Mouse (Mus musculus) intestine, embryonic 14.5 days (tissue): ENCODE measurements around the gene Fam196b. TPM values are rescaled to one million over a fixed set of nuclear protein-coding genes. Genes with fewer than 3 reads are reported as not detected.

Experiments
- ATAC-seq: fragments of 200-750 bp; cut with Nextera tagmentation; replicated peaks from 2 replicates; pipeline ENCODE4 v1.8.0; 2017; ENCODE audit warnings: low read depth, moderate number of reproducible peaks, moderate TSS enrichment, moderate library complexity; ENCODE audit not compliant: low FRiP score, low TSS enrichment
- DNase-seq: peaks from one replicate; pipeline ENCODE4 v3.0.0-alpha.2; 2018; ENCODE audit warnings: low spot score
- H3K27ac ChIP-seq: fragments of 300-500 bp; sonication (generic); 2 replicates; pipeline ENCODE4 v1.5.1; 2014; ENCODE audit warnings: low read depth, mild to moderate bottlenecking, control low read depth
- H3K27me3 ChIP-seq: fragments of 300-500 bp; sonication (generic); replicated peaks from 2 replicates; pipeline ENCODE4 v1.6.1; 2014; ENCODE audit warnings: low read length, control low read depth; ENCODE audit not compliant: control insufficient read depth, insufficient read depth
- H3K36me3 ChIP-seq: fragments of 300-500 bp; sonication (generic); 2 replicates; pipeline ENCODE4 v1.6.1; 2014; ENCODE audit warnings: low read length, control low read depth; ENCODE audit not compliant: control insufficient read depth, insufficient read depth
- H3K4me1 ChIP-seq: fragments of 300-500 bp; sonication (generic); replicated peaks from 2 replicates; pipeline ENCODE4 v1.6.1; 2014; ENCODE audit warnings: low read length, control low read depth, mixed read lengths; ENCODE audit not compliant: control insufficient read depth, insufficient read depth
- H3K4me2 ChIP-seq: fragments of 300-500 bp; sonication (generic); 2 replicates; pipeline ENCODE4 v1.6.1; 2014; ENCODE audit warnings: low read length
- H3K4me3 ChIP-seq: fragments of 300-500 bp; sonication (generic); 2 replicates; pipeline ENCODE4 v1.5.1; 2014; ENCODE audit warnings: low read depth, low read length, control low read depth, mixed read lengths
- H3K9ac ChIP-seq: fragments of 300-500 bp; sonication (generic); 2 replicates; pipeline ENCODE4 v1.6.1; 2014; ENCODE audit warnings: mild to moderate bottlenecking, low read length
- H3K9me3 ChIP-seq: fragments of 300-500 bp; sonication (generic); 2 replicates; pipeline ENCODE4 v1.6.1; 2016; ENCODE audit warnings: low read length, control low read depth; ENCODE audit not compliant: control insufficient read depth
- whole genome bisulfite sequencing: fragments of 180-500 bp; shearing (Covaris S2); extraction: QIAGEN DNeasy Blood & Tissue Kit; methylation state at CpG from one replicate; pipeline ENCODE4 v1.1.7; 2014; 5-methylcytosine and 5-hydroxymethylcytosine counted together
- polyA plus RNA-seq: library from polyadenylated mRNA; unstranded; fragments of >200 nt; fragmentation: Nextera tagmentation; extraction: Ambion mirVana; gene quantifications from 2 replicates; pipeline ENCODE4 v1.2.1, GENCODE M21; 2014

Gene Fam196b
- polyA plus RNA-seq, 1 experiment from 2014 or later, result 0.27 TPM

DNA sequence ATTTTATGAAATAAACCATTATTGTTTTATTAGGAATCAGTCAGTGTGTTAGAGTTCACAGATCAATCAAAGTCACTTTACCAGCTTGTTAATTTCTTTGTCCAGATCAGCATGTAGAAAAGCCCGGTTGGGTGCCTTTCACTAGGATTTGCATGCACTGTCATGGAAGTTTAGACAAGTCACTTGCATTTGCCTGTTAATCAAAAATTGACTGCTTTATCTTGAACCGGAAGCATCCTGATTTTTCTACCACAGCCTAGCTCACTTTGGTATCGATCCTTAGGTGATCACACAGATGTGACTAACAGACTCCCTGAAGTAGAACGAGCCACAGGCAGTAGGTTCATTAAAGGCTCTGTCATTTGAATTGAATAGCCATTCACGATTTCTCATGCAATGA is 761 bp downstream of the Fam196b start:
- WGBS, result 33% methylated on average over 5 of the region's 5 CpGs

DNA sequence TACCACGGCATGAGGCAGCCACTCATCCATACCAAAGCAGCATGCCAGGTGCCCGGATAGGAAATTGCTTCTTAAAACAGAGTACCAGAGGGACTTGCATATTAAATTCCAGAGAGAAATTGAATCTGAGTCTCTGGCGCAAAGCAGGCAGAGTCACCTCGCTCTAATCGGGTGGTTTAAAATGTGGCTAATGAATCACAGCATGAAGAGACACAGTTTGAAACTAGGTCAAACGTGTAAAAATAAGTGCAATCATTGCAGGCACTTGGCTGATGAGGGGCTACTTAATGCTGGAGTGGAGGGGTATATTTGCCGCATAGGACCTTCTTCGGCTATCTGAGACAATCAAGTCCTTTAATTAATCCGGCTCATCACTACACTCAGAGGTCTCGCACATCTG is 1.6 kb downstream of the Fam196b start:
- no peak overlapping the region for H3K9ac ChIP-seq
- no peaks in the 10 kb centered on the region for H3K36me3 ChIP-seq
- H3K4me2 ChIP-seq, result no peak overlapping the region
- no peaks in the 10 kb centered on the region for H3K9me3 ChIP-seq
- H3K4me3 ChIP-seq, result no peak overlapping the region
- DNase-seq (no peak), ATAC-seq (no peak)
- no peaks in the 10 kb centered on the region for H3K4me1 ChIP-seq
- 84% methylated on average over 10 of the region's 10 CpGs for WGBS
- H3K27me3 ChIP-seq, result no peaks in the 10 kb centered on the region
- H3K27ac ChIP-seq, result no peak overlapping the region

More for the DNA sequence above, 761 bp downstream of the Fam196b start:
- Histone ChIP-seq H3K4me2 (no peak overlapping the region), H3K27me3 (no peaks in the 10 kb centered on the region), H3K9ac (no peak overlapping the region), H3K4me3 (no peak overlapping the region), H3K36me3 (no peaks in the 10 kb centered on the region), H3K4me1 (no peaks in the 10 kb centered on the region), H3K9me3 (no peaks in the 10 kb centered on the region), H3K27ac (no peak overlapping the region)
- ATAC-seq (no peak), DNase-seq (no peak)

GRCm38 (mm10) chr11:34317001-34317400 is 2.4 kb downstream of the Fam196b start:
- ATAC-seq (no peak), DNase-seq (no peak)
- no peaks in the 10 kb centered on the region for H3K9me3 ChIP-seq
- H3K27ac ChIP-seq, result no peak overlapping the region
- H3K4me1 ChIP-seq, result no peaks in the 10 kb centered on the region
- no peaks in the 10 kb centered on the region for H3K27me3 ChIP-seq
- no peak overlapping the region for H3K4me2 ChIP-seq
- H3K4me3 ChIP-seq, result no peak overlapping the region
- H3K9ac ChIP-seq, result no peak overlapping the region
- WGBS, result 80% methylated on average over 8 of the region's 8 CpGs
- no peaks in the 10 kb centered on the region for H3K36me3 ChIP-seq

- no peaks in the 10 kb centered on the region for H3K36me3 ChIP-seq
- no peaks in the 10 kb centered on the region for H3K4me1 ChIP-seq
- H3K4me2 ChIP-seq, result no peak overlapping the region
- H3K9me3 ChIP-seq, result no peaks in the 10 kb centered on the region
- no peak for ATAC-seq
- 80% methylated on average over 1 of the region's 1 CpGs for WGBS
- H3K4me3 ChIP-seq, result no peak overlapping the region
- H3K9ac ChIP-seq, result no peak overlapping the region
- no peak overlapping the region for H3K27ac ChIP-seq
- H3K27me3 ChIP-seq, result no peaks in the 10 kb centered on the region
- no peak for DNase-seq
These were observed 4.7 kb downstream of the Fam196b start for GRCm38 (mm10) chr11:34319282-34319681.

GRCm38 (mm10) chr11:34323664-34324063 is 9.0 kb downstream of the Fam196b start:
- H3K27ac ChIP-seq, result no peak overlapping the region
- H3K36me3 ChIP-seq, result no peaks in the 10 kb centered on the region
- no peak overlapping the region for H3K9ac ChIP-seq
- H3K4me1 ChIP-seq, result no peaks in the 10 kb centered on the region
- no peak overlapping the region for H3K4me2 ChIP-seq
- H3K4me3 ChIP-seq, result no peak overlapping the region
- 82% methylated on average over 8 of the region's 8 CpGs for WGBS
- no peak for DNase-seq
- H3K27me3 ChIP-seq, result no peaks in the 10 kb centered on the region
- H3K9me3 ChIP-seq, result no peaks in the 10 kb centered on the region
- ATAC-seq, result no peak

GRCm38 (mm10) chr11:34332344-34333031 is 17.9 kb downstream of the Fam196b start:
- Histone ChIP-seq H3K9ac (no peak overlapping the region), H3K4me3 (no peak overlapping the region), H3K4me1 (no peaks in the 10 kb centered on the region), H3K9me3 (no peaks in the 10 kb centered on the region), H3K4me2 (no peak overlapping the region), H3K27ac (no peak overlapping the region), H3K27me3 (no peaks in the 10 kb centered on the region), H3K36me3 (no peaks in the 10 kb centered on the region)
- DNase-seq (no peak), ATAC-seq (no peak)
- WGBS, result 48% methylated on average over 7 of the region's 7 CpGs

DNA sequence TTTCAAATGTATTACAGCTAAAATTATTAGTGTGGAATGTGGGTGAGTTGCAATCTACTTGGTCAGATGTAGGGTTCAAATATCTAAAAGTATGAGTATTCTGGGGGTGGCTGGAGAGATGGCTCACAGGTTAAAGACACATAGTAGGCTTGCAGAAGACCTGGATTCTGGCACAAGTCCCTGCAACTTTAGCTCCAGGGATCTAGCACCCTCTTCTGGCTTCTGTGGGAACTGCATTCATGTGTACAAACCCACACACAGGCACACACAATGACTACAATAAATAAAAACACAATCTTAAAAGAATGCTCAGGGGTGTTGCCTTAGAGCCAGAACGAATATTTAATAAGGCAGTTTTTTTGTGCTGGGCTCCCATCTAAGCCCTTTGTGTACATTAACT is 23.3 kb downstream of the Fam196b start:
- no peak overlapping the region for H3K27ac ChIP-seq
- H3K9me3 ChIP-seq, result no peaks in the 10 kb centered on the region
- ATAC-seq (no peak), DNase-seq (no peak)
- H3K4me1 ChIP-seq, result no peaks in the 10 kb centered on the region
- H3K36me3 ChIP-seq, result no peaks in the 10 kb centered on the region
- H3K9ac ChIP-seq, result no peak overlapping the region
- WGBS, result 71% methylated on average over 1 of the region's 1 CpGs
- no peak overlapping the region for H3K4me2 ChIP-seq
- H3K27me3 ChIP-seq, result no peaks in the 10 kb centered on the region
- H3K4me3 ChIP-seq, result no peak overlapping the region

DNA sequence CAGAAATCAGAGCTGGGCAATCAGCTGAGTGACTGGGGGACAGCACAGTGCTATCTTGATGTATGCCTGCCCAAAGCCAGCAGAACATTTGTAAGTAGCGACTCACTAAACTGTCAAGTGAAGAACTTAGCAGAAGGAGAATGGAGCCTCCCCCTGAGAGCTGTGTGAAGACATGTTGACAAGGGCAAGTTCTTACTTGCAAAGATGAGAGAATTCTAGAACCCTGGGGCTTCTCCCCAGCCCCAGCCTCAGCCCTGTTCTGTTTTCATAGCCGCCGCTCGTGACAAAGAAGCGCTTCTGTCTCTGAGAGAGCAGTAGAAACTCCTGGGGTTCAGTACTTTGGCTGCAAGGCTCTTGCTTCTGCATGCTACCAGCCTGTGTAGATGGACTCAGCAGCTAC is 25.1 kb downstream of the Fam196b start:
- Histone ChIP-seq H3K9me3 (no peaks in the 10 kb centered on the region), H3K4me1 (no peaks in the 10 kb centered on the region), H3K27ac (no peak overlapping the region), H3K27me3 (no peaks in the 10 kb centered on the region), H3K36me3 (no peaks in the 10 kb centered on the region), H3K9ac (no peak overlapping the region), H3K4me2 (no peak overlapping the region), H3K4me3 (no peak overlapping the region)
- ATAC-seq (no peak), DNase-seq (no peak)
- WGBS, result 79% methylated on average over 5 of the region's 5 CpGs

GRCm38 (mm10) chr11:34343742-34344307 is 29.2 kb downstream of the Fam196b start:
- no peak overlapping the region for H3K4me3 ChIP-seq
- 61% methylated on average over 4 of the region's 4 CpGs for WGBS
- H3K9me3 ChIP-seq, result no peaks in the 10 kb centered on the region
- H3K4me2 ChIP-seq, result no peak overlapping the region
- H3K4me1 ChIP-seq, result no peaks in the 10 kb centered on the region
- no peaks in the 10 kb centered on the region for H3K27me3 ChIP-seq
- no peak for DNase-seq
- no peak overlapping the region for H3K9ac ChIP-seq
- no peak for ATAC-seq
- H3K27ac ChIP-seq, result no peak overlapping the region
- no peaks in the 10 kb centered on the region for H3K36me3 ChIP-seq
